Mouse (Mus musculus): ENCODE data around the gene Cd3d.
"Not testable (repeated sequence)": the region's sequence is repeated elsewhere in the genome, so short reads cannot be mapped to it uniquely, and the experiment has no call there.

Gene Cd3d

GRCm38 (mm10) chr9:44981676-44982075 lies at the start of gene Cd3d:
Cd3d (plus strand) TSS chr9:44981786.
- no peak for DNase-seq (ENCODE audit: low spot score in 2 of 2)

GRCm38 (mm10) chr9:44941756-44942155 lies 39.8 kb upstream of the Cd3d start:
- DNase-seq (ENCODE audit: low spot score in 2 of 2): peak; percentile 39 to 52

GRCm38 (mm10) chr9:44942421-44942820 lies 39.2 kb upstream of the Cd3d start:
- DNase-seq (ENCODE audit: low spot score in 2 of 2): peak; percentile 57 to 60

DNA sequence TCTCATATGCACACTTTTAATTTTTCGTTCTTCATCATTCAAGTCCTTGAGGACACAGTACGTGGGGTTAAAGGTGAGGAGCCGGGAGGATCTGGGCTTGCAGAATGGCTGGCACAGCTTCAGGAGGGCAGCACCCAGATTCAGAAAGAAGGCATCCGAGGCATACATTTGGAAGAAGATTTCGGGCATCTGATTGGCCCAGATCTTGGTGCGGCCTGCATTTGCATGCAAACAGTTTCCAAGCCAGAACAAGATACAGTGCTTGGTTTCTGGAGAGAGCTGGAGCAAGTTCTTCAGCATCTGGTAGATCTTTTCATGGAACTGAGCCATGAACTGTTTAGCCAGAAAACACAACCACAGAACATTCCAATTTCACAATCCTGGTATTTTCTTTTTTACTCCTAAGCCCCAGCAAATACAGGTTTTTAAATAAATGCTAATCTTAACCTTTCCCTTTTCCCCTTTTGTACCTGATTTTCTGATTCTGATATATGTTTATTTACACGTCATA lies 35.3 kb upstream of the Cd3d start:
- peak; percentile 20 to 21 for DNase-seq (ENCODE audit: low spot score in 2 of 2)

DNA sequence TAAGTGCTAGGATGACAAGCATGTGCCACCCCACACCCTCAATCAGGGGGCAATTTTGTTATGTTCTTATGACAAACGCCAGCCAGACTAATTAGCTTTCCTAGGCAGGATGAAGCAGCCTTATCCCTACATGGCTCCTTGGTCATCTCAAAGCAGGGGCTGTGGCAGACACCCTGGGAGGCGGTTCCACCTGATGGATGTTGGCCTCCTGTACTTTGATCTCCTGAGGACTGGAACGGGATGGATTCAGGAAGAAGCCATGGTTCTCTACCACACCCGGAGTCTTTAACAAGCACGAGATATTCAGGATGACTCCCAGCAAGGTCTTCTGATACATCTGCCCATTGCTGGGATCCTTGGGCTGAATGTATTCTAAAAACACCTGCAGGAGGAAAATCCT lies 33.8 kb upstream of the Cd3d start:
- no peak for DNase-seq (ENCODE audit: low spot score in 2 of 2)

GRCm38 (mm10) chr9:44954432-44954831 lies 27.2 kb upstream of the Cd3d start:
- DNase-seq (ENCODE audit: low spot score in 2 of 2): no peak

GRCm38 (mm10) chr9:44965126-44965832 lies 16.3 kb upstream of the Cd3d start, which contains the start of gene Ube4a:
Ube4a (minus strand) TSS chr9:44965600.
- peak; percentile 95 to 98 for DNase-seq (ENCODE audit: low spot score in 2 of 2)

GRCm38 (mm10) chr9:44965833-44966466 lies 15.6 kb upstream of the Cd3d start:
- no peak for DNase-seq (ENCODE audit: low spot score in 2 of 2)

- DNase-seq (ENCODE audit: low spot score in 2 of 2): peak; percentile 64 to 84
Measured at GRCm38 (mm10) chr9:44966815-44967242, 14.8 kb upstream of the Cd3d start.

- not testable (repeated sequence) for DNase-seq (ENCODE audit: low spot score in 2 of 2)
Measured at GRCm38 (mm10) chr9:44967763-44968162, 13.8 kb upstream of the Cd3d start.

DNA sequence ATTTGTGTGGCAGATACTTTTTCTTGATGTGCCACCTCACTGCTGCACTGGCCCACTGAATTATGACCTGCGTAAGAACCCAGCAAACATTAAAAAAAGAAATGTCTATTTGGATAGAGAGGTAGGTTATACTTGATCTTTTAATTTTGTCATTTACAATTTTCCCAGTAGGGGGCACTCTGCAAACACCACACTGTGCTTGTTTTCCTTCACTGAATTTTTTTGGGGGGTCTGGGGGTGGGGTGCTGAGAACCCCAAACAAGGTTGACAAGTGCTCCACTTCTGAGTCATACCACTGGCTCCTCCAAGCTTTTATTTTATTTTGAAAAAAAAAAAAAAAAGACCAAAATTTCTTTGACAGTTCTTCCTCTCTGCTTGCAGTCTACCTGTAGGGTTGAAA lies 12.1 kb upstream of the Cd3d start:
- DNase-seq (ENCODE audit: low spot score in 2 of 2): no peak

DNA sequence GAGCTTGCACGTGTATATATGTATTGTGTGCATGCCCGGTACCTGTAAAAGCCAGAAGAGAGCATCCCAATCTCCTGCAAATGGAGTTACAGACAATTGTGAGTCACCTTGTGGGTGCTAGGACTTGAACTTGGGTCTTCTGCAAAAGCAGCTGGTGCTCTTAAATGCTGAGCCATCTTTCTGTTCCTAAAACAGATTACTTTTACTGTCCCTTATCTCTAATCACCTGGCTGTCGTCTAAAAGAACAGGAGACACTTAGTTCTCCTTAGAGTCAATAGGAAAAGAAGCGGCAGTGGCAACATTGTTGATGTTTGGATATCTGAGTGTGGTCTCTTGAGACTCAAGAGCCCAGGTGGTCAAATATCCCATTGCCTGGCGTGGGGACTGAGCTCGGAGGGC lies 3.8 kb upstream of the Cd3d start:
- no peak for DNase-seq (ENCODE audit: low spot score in 2 of 2)

GRCm38 (mm10) chr9:44979806-44980205 lies 1.8 kb upstream of the Cd3d start:
- no peak for DNase-seq (ENCODE audit: low spot score in 2 of 2)

DNA sequence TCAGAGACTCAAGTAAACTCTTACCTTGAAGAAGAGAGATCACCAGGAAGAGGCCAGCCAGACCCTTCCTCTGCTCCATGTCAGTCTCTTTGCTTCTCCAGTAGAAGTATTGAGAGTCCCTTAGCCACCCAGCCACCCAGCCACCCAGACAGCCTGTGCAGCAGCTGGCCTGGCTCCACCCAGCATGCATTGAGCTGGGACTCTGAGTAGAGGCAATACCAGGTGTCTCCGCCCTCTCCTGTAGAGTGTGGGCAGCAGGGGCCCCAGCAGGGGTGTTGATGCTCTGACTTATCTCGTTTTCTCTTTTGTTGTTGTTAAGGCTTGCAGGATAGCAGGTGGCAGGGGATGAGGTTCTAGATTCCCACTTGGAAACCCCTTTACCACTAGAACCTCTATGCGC lies 1.3 kb upstream of the Cd3d start, which contains the start of gene Cd3g:
Gene Cd3g, minus strand, starts transcription at position 190 of the 400 bp plus-strand sequence.
- DNase-seq (ENCODE audit: low spot score in 2 of 2): no peak

DNA sequence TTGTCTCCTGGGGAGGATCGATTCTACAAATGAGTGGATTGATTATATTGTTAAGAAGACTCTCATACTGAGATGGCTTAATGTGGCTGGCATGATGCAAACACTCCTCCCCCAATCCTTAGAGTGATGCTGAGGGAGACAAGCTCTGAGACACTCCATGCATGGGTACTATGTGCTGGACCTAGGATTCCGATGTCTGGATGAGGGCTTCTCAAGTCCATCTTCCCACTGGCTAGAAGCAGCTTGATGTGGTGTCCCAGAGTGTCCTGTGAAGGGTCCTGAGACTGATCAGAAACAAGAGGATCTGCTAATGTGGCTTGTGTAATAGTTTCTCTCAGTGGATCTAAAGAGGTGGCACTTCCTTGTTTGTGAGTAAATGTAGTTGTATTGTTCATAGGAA lies 482 bp upstream of the Cd3d start:
- DNase-seq (ENCODE audit: low spot score in 2 of 2): no peak

GRCm38 (mm10) chr9:44982081-44982480 lies 495 bp downstream of the Cd3d start:
- DNase-seq (ENCODE audit: low spot score in 2 of 2): no peak

DNA sequence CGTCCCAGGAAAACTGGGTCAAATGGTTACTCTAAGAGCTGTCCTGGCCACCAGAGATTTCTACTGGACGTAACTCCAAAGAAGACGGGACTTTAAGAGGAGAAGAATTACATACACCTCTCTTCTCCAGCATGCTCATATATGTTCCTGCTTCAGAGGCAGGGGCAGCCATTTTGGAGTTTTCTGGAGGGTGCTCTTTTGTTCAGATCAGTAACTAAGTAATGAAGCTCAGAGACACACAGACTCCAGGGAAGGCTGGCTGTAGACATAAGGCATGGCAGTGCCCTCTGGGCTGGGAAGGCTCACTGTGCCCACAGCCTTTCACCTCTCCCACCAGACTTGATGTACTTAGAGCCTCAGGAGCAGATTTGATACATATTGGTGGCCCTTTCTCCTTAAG lies 945 bp downstream of the Cd3d start:
- DNase-seq (ENCODE audit: low spot score in 2 of 2): no peak

DNA sequence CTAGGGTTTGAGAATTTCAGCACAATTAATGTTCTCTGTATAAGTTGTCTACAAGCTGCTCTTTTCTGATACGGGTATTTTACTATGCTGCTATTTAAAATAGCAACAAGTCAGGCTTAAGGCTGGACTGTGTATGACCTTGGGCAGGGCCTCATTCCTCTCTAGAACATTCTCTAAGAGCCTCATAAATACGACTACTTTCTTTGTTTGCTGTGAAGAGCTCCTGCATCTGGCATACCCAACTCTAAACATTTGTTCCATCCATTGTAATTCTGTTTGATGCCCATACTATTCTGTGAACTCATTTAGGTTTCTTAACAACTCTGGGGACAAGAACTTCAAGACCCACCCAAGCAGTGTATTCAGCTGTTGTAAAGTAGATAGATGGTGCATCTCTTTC lies 1.4 kb downstream of the Cd3d start:
- no peak for DNase-seq (ENCODE audit: low spot score in 2 of 2)

GRCm38 (mm10) chr9:44985721-44986161 lies 4.2 kb downstream of the Cd3d start:
- DNase-seq (ENCODE audit: low spot score in 2 of 2): no peak

GRCm38 (mm10) chr9:44986242-44986781 lies 4.7 kb downstream of the Cd3d start:
- DNase-seq (ENCODE audit: low spot score in 2 of 2): peak; percentile 18 to 52

DNA sequence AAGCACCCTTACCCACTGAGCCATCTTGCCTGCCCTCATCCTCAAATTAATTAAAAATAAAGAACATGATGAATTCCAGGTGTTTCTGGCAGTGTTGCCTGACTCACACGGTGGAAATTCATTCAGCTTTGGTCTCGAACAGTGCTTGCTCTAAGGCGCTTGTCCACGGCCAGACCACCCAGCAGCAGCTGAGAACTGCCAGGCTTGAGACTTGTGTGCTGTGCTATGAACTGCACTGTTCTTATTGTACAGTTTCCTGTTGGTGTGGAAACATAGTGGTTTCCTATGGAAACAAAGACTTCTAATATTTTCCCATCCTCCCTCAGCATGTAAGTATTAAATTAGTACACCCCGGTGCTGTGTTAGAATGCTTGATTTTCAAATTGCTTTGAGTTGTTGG lies 5.4 kb downstream of the Cd3d start:
- no peak for DNase-seq (ENCODE audit: low spot score in 2 of 2)

DNA sequence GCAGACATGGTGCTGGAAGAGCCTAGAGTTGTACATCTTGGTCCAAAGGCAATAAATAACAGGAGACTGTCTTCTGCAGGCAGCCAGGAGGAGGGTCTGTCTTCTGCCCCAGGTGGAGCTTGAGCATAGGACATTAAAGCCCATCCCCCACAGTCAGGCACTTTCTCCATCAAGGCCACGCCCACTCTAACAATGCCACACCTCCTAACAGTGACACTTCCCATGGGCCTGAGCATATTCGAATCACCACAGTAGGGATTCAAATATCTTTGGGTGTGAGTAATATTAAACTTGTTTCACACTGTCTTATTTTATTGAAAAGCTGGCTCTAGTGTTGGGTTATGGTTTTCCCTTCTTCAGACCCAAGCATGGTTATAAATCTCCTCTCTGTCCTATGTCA lies 10.2 kb downstream of the Cd3d start:
- no peak for DNase-seq (ENCODE audit: low spot score in 2 of 2)

DNA sequence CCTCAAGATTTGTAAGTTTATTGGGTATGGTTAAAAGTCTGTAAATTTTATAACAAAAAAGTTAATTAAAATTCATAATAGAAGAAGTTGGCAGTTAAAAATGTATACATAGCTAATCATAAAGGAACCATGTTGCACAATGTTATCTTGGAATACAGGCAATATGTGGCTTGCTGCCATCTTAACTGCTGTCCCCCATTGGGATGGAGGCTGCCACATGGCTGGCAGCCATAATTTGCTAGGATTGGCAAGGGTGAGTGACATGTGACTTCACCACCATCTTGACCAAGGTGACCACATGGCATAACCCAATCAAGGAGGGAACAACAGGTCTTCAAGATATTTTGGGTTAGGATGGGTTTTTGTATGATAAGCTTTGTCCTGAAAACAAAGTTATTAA lies 10.7 kb downstream of the Cd3d start:
- no peak for DNase-seq (ENCODE audit: low spot score in 2 of 2)

Data from heart, adult 9 months (tissue).